Mouse (Mus musculus): ENCODE results near the gene Agtrap. TPM values are rescaled to one million over a fixed set of nuclear protein-coding genes. Genes with fewer than 3 reads are reported as not detected.

The Agtrap gene
- total RNA-seq, 2 experiments from 2014 or later: 5.5 to 7.3 TPM

- no peak for DNase-seq (ENCODE audit: low spot score in 2 of 2)
Observed at GRCm38 (mm10) chr4:148079212-148079611, 8.6 kb downstream of the Agtrap start.

- DNase-seq (ENCODE audit: low spot score in 2 of 2): no peak
Observed at GRCm38 (mm10) chr4:148075881-148076280, 11.9 kb downstream of the Agtrap start.

- DNase-seq (ENCODE audit: low spot score in 2 of 2): peak; percentile 62 to 75
Observed at GRCm38 (mm10) chr4:148075259-148075658, 12.6 kb downstream of the Agtrap start.

GRCm38 (mm10) chr4:148074521-148075189 lies 13.2 kb downstream of the Agtrap start:
- no peak for DNase-seq (ENCODE audit: low spot score in 2 of 2)

GRCm38 (mm10) chr4:148071508-148071907 lies 16.3 kb downstream of the Agtrap start:
- no peak for DNase-seq (ENCODE audit: low spot score in 2 of 2)

- no peak for DNase-seq (ENCODE audit: low spot score in 2 of 2)
Observed at GRCm38 (mm10) chr4:148069602-148070218, 18.1 kb downstream of the Agtrap start.

- DNase-seq (ENCODE audit: low spot score in 2 of 2): no peak
Observed at GRCm38 (mm10) chr4:148067346-148067745, 20.5 kb downstream of the Agtrap start.

GRCm38 (mm10) chr4:148066401-148066744 lies 21.5 kb downstream of the Agtrap start:
- DNase-seq (ENCODE audit: low spot score in 2 of 2): no peak

GRCm38 (mm10) chr4:148065702-148066400 lies 22.0 kb downstream of the Agtrap start:
- no peak for DNase-seq (ENCODE audit: low spot score in 2 of 2)

GRCm38 (mm10) chr4:148061086-148061480 lies 26.7 kb downstream of the Agtrap start:
- no peak for DNase-seq (ENCODE audit: low spot score in 2 of 2)

- no peak for DNase-seq (ENCODE audit: low spot score in 2 of 2)
Observed at GRCm38 (mm10) chr4:148060120-148061085, 27.4 kb downstream of the Agtrap start.

GRCm38 (mm10) chr4:148058993-148059392 lies 28.8 kb downstream of the Agtrap start:
- no peak for DNase-seq (ENCODE audit: low spot score in 2 of 2)

GRCm38 (mm10) chr4:148058218-148058819 lies 29.5 kb downstream of the Agtrap start:
- no peak for DNase-seq (ENCODE audit: low spot score in 2 of 2)

GRCm38 (mm10) chr4:148057661-148058209 lies 30.1 kb downstream of the Agtrap start:
- no peak for DNase-seq (ENCODE audit: low spot score in 2 of 2)

- no peak for DNase-seq (ENCODE audit: low spot score in 2 of 2)
Observed at GRCm38 (mm10) chr4:148056801-148057200, 31.0 kb downstream of the Agtrap start.

GRCm38 (mm10) chr4:148056246-148056645 lies 31.6 kb downstream of the Agtrap start:
- no peak for DNase-seq (ENCODE audit: low spot score in 2 of 2)

GRCm38 (mm10) chr4:148054961-148055695 lies 32.7 kb downstream of the Agtrap start:
- DNase-seq (ENCODE audit: low spot score in 2 of 2): no peak

GRCm38 (mm10) chr4:148053417-148053920 lies 34.4 kb downstream of the Agtrap start:
- peak; percentile 51 to 58 for DNase-seq (ENCODE audit: low spot score in 2 of 2)

GRCm38 (mm10) chr4:148052976-148053375 lies 34.9 kb downstream of the Agtrap start:
- no peak for DNase-seq (ENCODE audit: low spot score in 2 of 2)

GRCm38 (mm10) chr4:148051886-148052285 lies 35.9 kb downstream of the Agtrap start:
- no peak for DNase-seq (ENCODE audit: low spot score in 2 of 2)

Data from layer of hippocampus, postnatal 10 days (tissue).